Mouse (Mus musculus): ENCODE results near the gene Prkce.

- TF ChIP-seq POLR2A (IDR thresholded peaks at IDR 0.05; ENCODE audit: insufficient read depth, low read depth, low read length), result no peak
- TF ChIP-seq CTCF (IDR thresholded peaks at IDR 0.05; ENCODE audit: insufficient read depth, low read depth, low read length), result no peak
Measured at GRCm38 (mm10) chr17:86595526-86595925, 427.9 kb downstream of the Prkce start.
